Mouse (Mus musculus) thymus, postnatal 10 days (tissue): ENCODE results near the gene Fam78b.

Source experiments
- DNase-seq, 2 experiments: peaks; one replicate each; pipeline ENCODE4 v3.0.0; 2021; ENCODE audit warnings: low spot score in 2 of 2

Fam78b gene

GRCm38 (mm10) chr1:167001174-167001843, at the start of gene Fam78b:
Fam78b (plus strand) TSS chr1:167001417.
- peak; percentile 6 to 7 for DNase-seq

- peak in 1 of 2 experiments; percentile 5 for DNase-seq
Observed at GRCm38 (mm10) chr1:166964508-166964907, 36.7 kb upstream of the Fam78b start.

GRCm38 (mm10) chr1:166968271-166968670, 32.9 kb upstream of the Fam78b start:
- no peak for DNase-seq

DNA sequence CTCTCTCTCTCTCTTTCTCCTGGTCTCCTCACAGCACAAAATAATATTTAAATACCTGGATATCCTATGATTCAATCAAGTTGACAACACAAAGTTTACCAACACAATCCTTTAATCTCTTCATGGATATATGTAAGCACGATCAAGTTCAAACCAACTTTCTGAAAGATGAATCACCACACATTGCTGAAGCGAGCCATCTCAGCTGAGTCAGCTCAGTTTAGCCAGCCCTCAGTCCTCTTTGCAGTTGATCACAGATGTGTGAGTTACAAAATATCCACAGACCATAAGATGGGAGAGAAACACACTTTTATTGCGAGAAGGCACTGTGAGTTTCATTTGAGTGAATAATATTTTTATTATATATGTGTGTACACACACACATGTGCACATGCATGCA, 27.5 kb upstream of the Fam78b start:
- DNase-seq = no peak

DNA sequence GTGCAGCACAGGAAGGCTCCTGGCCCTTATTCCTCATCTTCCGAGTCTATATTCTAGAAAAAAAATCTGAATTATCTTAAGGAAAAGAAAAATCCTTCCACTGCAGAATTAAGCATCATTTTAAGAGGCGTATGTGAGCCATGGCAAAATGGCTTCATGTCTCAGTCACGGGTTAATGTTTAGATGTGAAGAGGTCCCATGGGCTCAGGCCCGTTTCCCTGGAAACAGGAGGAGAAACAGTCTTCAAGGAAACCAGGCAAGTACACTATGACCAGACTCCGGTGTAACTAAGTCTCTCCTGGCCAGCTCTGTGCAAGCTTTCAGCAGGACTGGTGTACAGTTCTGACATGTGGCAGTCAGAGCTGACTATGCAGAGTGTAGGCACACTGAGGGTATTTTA, 22.6 kb upstream of the Fam78b start:
- DNase-seq = no peak

GRCm38 (mm10) chr1:166994266-166994665, 7.0 kb upstream of the Fam78b start:
- no peak for DNase-seq

DNA sequence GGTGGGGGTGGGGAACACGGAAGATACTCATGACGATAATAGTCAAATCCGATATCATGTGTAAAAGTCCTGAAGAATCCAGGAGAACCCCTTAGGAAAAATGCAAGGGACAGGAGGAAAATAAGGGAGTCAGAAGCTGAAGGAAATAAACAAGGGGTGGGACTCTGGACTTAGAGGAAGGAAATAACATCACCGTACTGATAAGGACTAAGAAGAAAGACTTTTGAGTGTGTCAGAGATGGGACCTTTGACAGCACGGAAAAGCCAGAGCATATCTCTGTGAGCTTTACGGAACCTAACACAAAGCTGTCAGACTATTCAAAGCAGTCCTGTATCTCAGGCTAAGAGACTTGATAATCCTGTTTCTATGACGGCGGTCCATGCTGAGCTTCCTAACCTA, 5.0 kb upstream of the Fam78b start:
- no peak for DNase-seq

DNA sequence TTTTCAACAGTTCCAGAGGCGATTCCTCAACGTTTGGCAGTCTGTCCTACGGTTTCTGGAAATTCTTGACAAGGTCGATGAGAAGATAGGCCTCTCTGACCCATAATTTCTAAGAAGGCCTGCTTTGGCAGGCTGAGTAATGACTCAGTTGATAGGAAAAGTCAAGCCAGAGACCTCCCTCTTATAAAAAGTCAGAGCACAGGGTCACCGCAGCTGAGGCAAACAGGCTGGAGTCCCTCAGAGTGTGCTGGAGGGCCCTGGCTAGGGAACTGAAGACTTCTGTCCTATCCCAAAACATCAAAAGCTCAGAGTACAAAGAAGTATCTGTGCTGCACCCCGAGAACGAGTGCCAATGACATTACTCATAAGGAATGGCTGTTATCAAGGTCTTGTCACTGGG, 4.4 kb upstream of the Fam78b start:
- no peak for DNase-seq

DNA sequence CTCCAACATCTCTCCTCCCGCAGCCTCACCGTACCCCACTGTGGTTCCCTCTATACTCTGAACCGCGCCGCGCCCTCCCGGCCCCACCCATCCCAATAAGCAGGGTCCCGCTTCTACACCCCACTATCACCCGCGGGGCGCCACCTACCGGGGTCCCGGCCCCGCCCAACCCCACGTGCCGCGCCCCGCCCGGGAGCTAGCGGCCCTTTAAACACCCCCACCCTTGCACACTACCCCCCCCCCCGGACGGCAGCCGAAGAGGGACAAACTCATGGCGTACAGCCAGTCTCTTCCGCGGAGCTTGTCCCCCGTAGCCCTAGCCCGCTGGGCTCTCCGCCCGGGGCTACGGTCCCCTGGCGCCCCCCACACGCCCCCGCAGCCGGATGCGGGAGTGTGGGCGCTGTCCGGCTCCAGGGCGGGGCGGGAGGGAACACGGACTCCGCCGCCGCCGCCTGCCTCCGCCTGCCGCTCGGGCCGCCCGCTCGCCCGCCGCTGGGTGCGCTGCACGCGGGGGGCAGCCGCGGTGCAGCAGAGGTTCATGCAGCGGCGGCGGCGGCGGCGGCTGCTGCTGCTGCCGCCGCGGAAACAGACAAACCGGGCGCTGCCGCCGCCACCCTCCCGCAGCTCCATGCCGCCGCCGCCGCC, 566 bp upstream of the Fam78b start:
- peak; percentile 63 to 83 for DNase-seq

DNA sequence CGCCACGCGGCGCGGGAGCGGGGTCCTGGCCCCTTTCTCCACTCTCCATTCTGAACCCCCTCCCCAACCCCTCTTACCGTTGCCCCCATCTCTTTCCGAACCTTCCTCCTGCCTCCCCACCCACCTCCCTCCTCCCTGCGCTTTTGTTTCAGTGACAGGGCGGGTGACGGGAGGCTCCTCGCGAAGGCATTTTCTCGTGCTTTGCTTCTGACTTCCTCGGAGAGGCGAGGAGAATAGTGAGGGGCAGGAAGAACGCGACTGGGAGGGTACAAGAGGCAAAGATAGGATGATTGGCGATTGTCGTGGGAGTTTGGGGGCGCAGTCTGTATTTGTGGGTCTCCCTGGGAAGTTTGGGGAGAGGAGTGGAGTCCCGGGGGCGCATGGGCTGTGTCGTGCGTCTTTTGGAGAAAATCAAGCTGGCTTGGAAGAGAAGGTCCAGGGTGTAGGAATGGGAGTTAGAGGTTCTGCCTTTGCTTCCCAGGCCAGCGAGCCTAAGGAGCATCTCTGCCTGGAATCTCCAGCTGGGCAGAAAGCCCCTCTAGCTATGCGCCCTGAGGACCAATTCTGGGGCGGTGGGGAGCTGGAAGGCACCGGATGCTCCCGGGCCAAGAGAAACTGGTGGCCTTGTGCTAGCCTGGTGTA, 748 bp downstream of the Fam78b start:
- no peak for DNase-seq

DNA sequence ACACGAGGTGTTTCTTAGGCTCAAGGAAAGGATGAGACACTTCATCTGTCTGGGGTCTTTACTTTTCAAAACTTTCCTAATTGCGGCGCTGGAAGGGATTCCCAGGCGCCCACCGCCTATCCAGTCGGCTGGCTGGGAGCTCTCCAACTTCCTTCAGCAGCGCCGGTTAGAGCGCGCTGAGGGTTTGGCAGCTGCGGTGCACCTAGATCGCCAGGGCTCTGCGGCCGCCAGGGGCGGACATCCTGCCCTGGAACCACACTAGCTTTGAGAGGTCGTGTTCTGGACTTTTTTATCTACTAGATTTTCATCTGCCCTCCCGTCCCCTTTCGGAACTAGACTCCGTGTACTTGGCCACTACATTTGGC, 1.3 kb downstream of the Fam78b start:
- DNase-seq = no peak

DNA sequence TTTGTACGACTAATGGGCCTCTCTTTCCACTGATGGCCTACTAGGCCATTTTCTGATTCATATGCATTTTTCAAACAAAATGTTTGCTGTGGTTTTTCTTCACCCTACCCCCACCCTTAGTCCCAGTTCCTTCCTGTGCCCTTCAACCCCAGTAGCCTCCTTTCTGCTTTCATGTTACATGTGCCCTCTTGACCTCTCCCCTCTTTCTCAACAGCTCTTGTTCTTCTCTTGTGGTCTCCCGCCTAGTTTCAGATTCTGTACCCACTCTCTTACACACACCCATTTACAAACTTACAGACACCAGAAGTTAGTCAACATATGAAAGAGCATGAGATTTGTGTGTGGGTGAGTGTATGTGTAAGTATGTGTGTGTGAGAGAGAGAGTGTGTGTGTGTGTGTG, 3.4 kb downstream of the Fam78b start:
- no peak for DNase-seq

DNA sequence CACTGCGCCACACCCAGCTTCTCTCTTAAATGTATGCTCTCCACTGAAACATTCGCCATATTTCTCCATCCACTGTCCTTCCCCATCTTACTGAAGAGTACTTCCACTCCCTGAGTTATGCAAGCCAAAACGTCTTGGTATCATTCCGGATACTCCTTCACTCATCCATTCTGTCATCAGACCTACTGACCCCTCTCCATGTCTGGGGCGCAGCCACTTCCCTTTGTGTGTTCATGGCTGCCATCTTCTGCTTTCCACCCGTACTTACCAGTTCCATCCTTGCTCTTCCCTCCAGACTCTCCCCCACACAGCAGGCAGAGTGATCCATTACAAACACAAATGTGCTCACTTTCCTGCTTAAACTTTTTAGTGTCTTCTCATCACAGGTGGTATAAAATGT, 6.1 kb downstream of the Fam78b start:
- DNase-seq = no peak

GRCm38 (mm10) chr1:167010190-167010589, 9.0 kb downstream of the Fam78b start:
- no peak for DNase-seq

- no peak for DNase-seq
Observed at GRCm38 (mm10) chr1:167011301-167011700, 10.1 kb downstream of the Fam78b start.

GRCm38 (mm10) chr1:167012616-167013015, 11.4 kb downstream of the Fam78b start:
- DNase-seq = no peak

GRCm38 (mm10) chr1:167013234-167013864, 12.1 kb downstream of the Fam78b start:
- no peak for DNase-seq

DNA sequence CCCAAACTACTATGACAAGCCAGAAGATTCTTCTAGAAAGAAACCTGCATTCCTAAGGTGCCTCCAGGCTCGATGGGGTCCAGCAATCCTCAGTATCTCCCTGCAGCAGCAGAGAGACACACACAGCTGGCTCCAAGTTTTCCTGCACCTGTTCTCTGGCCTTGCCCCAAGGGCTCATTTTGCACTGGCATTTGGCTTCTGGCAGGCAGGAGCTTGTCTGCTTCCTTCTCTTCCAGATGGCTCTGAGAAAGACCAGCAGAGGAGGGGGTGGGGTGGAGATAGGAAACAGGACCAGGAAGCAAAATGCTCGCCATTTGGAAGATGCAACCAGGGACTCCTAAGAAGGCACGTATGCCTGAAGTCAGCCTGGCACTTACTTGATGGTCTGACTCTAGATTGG, 15.1 kb downstream of the Fam78b start:
- DNase-seq = no peak

DNA sequence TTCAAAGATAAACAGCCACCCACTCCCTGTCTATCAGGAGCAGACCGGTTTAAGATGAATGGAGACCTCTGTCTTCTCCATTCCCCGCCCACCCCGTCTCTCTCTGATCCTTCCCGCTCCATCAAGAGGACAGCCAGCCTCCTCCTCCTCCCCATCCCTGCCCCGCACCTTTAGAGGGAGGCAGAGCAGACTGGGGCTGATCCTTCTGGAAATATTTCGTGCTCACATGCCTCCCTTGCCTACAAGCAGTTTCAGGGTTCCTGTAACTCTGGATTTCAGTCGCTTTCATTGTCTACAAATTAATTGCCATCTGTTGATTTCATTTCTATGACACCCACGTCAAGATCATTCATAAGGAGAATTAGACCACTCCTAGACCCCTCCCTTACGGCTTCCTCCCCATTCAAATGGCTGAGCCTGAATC, 20.8 kb downstream of the Fam78b start:
- DNase-seq = no peak

GRCm38 (mm10) chr1:167022541-167023121, 21.4 kb downstream of the Fam78b start:
- DNase-seq = no peak

GRCm38 (mm10) chr1:167023794-167024193, 22.6 kb downstream of the Fam78b start:
- no peak for DNase-seq

GRCm38 (mm10) chr1:167024961-167025360, 23.7 kb downstream of the Fam78b start:
- DNase-seq = no peak
